8 mouse cellular contexts compared by ENCODE assay signal in genomic region chr7:127346676-127347075, GRCm38 (mm10). TPM values are rescaled to one million over a fixed set of nuclear protein-coding genes. Genes with fewer than 3 reads are reported as not detected.
A peak's percentile ranks its signal among the peaks of the same experiment; 100 is the strongest.
DNase-seq lines count a peak whose midpoint lies in the region; ATAC-seq and TF ChIP-seq lines count a peak whose summit lies in the region.

No protein-coding gene starts in this region.

- H3K79me2 ChIP-seq in heart, adult 2 months (replicated peaks; ENCODE audit: control insufficient read depth, insufficient read depth, low read length), result 0 out of 2 replicates have a peak, but pooled peaks cover 2% of the 10 kb centered on the region

- H3K4me2 ChIP-seq in forebrain, embryonic 16.5 days (ENCODE audit: low read length), result peak overlapping the region; percentile 74

- TF ChIP-seq POLR2A in heart, adult 2 months (IDR thresholded peaks at IDR 0.05; ENCODE audit: insufficient read depth, low read depth, low read length), result no peak

- WGBS in heart, adult 2 months, result 17% methylated on average over 8 of the region's 8 CpGs
- WGBS in forebrain, embryonic 16.5 days, result 15% methylated on average over 8 of the region's 8 CpGs

- no peak for ATAC-seq in forebrain, embryonic 16.5 days
- no peak for ATAC-seq in erythroid progenitor cell, adult 5-6 weeks (replicated peaks; ENCODE audit: low FRiP score, poor library complexity, severe bottlenecking)

- intact Hi-C loops in heart, adult 2 months (cut with DNase I), result loop anchor here (5.0 kb wide), 1 partner anchor 266 kb away; no protein-coding TSS in a partner anchor
- intact Hi-C loops in heart, postnatal 36 days (cut with DNase I), result loop anchor here (10.0 kb wide), 1 partner anchor 842 kb away; the partner anchor contains the start of gene Atxn2l
- intact Hi-C loops in gastrocnemius, postnatal 36 days (cut with DNase I), result loop anchor here (5.0 kb wide), 1 partner anchor 126 kb away; no protein-coding TSS in a partner anchor

- no peaks in the 10 kb centered on the region for H3K9me3 ChIP-seq in forebrain, embryonic 16.5 days (ENCODE audit: control insufficient read depth, low read length)

- H3K4me1 ChIP-seq in heart, adult 2 months (ENCODE audit: control insufficient read depth, insufficient read depth, low read length), result no peaks in the 10 kb centered on the region
- H3K4me1 ChIP-seq in forebrain, embryonic 16.5 days (replicated peaks; ENCODE audit: control insufficient read depth, insufficient read depth, low read length), result peaks cover 14% of the 10 kb centered on the region

- H3K36me3 ChIP-seq in heart, adult 2 months (ENCODE audit: control insufficient read depth, insufficient read depth, low read length), result peaks cover 4% of the 10 kb centered on the region
- H3K36me3 ChIP-seq in forebrain, embryonic 16.5 days (ENCODE audit: control insufficient read depth, insufficient read depth), result peaks cover 2% of the 10 kb centered on the region; the same call in 1 of the 2 replicates

- no peak for DNase-seq in heart, adult 2 months
- DNase-seq in heart, postnatal 36 days, result no peak
- DNase-seq in kidney, postnatal 10 days, result peak; percentile 80
- DNase-seq in lung, postnatal 36 days, result peak; percentile 94
- DNase-seq in thymus, postnatal 4 days, result no peak
- no peak for DNase-seq in gastrocnemius, postnatal 36 days

- no peak for TF ChIP-seq CTCF in heart, adult 2 months (IDR thresholded peaks at IDR 0.05)

- no peak for TF ChIP-seq EP300 in heart, adult 2 months (IDR thresholded peaks at IDR 0.05; ENCODE audit: insufficient read depth, low read depth, low read length)

- H3K27me3 ChIP-seq in heart, adult 2 months (ENCODE audit: control insufficient read depth, insufficient read depth, low read length), result no peaks in the 10 kb centered on the region
- no peaks in the 10 kb centered on the region for H3K27me3 ChIP-seq in forebrain, embryonic 16.5 days (replicated peaks; ENCODE audit: control insufficient read depth, insufficient read depth, low read length)

- H3K4me3 ChIP-seq in heart, adult 2 months, result peak overlapping the region; percentile 96
- H3K4me3 ChIP-seq in forebrain, embryonic 16.5 days (replicated peaks; ENCODE audit: low read length), result no peak overlapping the region

- H3K27ac ChIP-seq in heart, adult 2 months, result peak overlapping the region; percentile 100
- H3K27ac ChIP-seq in forebrain, embryonic 16.5 days (ENCODE audit: low read length), result no peak overlapping the region

- H3K9ac ChIP-seq in heart, adult 2 months (ENCODE audit: low read depth, low read length), result no peak overlapping the region; the same call in 1 of the 2 replicates
- H3K9ac ChIP-seq in forebrain, embryonic 16.5 days (replicated peaks; ENCODE audit: low read depth, low read length), result no peak overlapping the region

RNA-seq across cellular contexts. Expression of gene Zfp768, which starts 1.3 kb away (rescaled TPM):
- 10 to 100 TPM; 36.5 to 37.2 TPM for total RNA-seq in heart, adult 2 months (2021)
- polyA plus RNA-seq in heart, adult 2 months (2012; rRNA removed), result 30.8 and 31.6 TPM in 2 replicates
- total RNA-seq in heart, postnatal 36 days (2021), result 10 to 100 TPM; 34.8 to 35.5 TPM
- polyA plus RNA-seq in forebrain, embryonic 16.5 days (2015; fragmentation: Nextera tagmentation; extraction: Ambion mirVana), result 10.5 and 10.6 TPM in 2 replicates
- 10 to 100 TPM; 29.4 to 30.7 TPM for total RNA-seq in gastrocnemius, postnatal 36 days (2021)
- total RNA-seq in erythroid progenitor cell, adult 5-6 weeks (2015; ENCODE audit: low replicate concordance), result 0.72 TPM in 1 of 2 replicates, not detected in the other
- total RNA-seq in erythroid progenitor cell, adult 5-6 weeks (2017; ENCODE audit: low replicate concordance), result 0.39 and 1.3 TPM in 2 replicates

RNA-seq across cellular contexts. Expression of gene Zfp747, which starts 29.2 kb away (rescaled TPM):
- total RNA-seq in heart, adult 2 months (2021), result 1 to 10 TPM; 4.3 to 5.3 TPM
- 2.9 and 3.9 TPM in 2 replicates for polyA plus RNA-seq in heart, adult 2 months (2012; rRNA removed)
- total RNA-seq in heart, postnatal 36 days (2021), result 1 to 10 TPM; 5.0 to 5.6 TPM
- 8.2 and 9.6 TPM in 2 replicates for polyA plus RNA-seq in forebrain, embryonic 16.5 days (2015; fragmentation: Nextera tagmentation; extraction: Ambion mirVana)
- 1 to 10 TPM; 1.6 to 3.2 TPM for total RNA-seq in gastrocnemius, postnatal 36 days (2021)
- 0.42 TPM in 1 of 2 replicates, not detected in the other for total RNA-seq in erythroid progenitor cell, adult 5-6 weeks (2015; ENCODE audit: low replicate concordance)
- total RNA-seq in erythroid progenitor cell, adult 5-6 weeks (2017; ENCODE audit: low replicate concordance), result 2.4 TPM in 1 of 2 replicates, not detected in the other

RNA-seq across cellular contexts. Expression of gene 9130019O22Rik, which starts 40.3 kb away (rescaled TPM):
- total RNA-seq in heart, adult 2 months (2021), result 1 to 10 TPM; 2.3 to 2.4 TPM
- 1.7 and 2.4 TPM in 2 replicates for polyA plus RNA-seq in heart, adult 2 months (2012; rRNA removed)
- 1 to 10 TPM; 2.2 to 3.2 TPM for total RNA-seq in heart, postnatal 36 days (2021)
- 4.2 and 5.1 TPM in 2 replicates for polyA plus RNA-seq in forebrain, embryonic 16.5 days (2015; fragmentation: Nextera tagmentation; extraction: Ambion mirVana)
- 1 to 10 TPM; 1.3 to 2.0 TPM for total RNA-seq in gastrocnemius, postnatal 36 days (2021)
- 1.1 TPM in 1 of 2 replicates, not detected in the other for total RNA-seq in erythroid progenitor cell, adult 5-6 weeks (2015; ENCODE audit: low replicate concordance)
- total RNA-seq in erythroid progenitor cell, adult 5-6 weeks (2017; ENCODE audit: low replicate concordance), result 0.26 TPM in 1 of 2 replicates, not detected in the other

RNA-seq across cellular contexts. Expression of gene E430018J23Rik, which starts 46.8 kb away (rescaled TPM):
- total RNA-seq in heart, adult 2 months (2021), result 1 to 10 TPM; 3.1 to 4.0 TPM
- 3.1 and 3.5 TPM in 2 replicates for polyA plus RNA-seq in heart, adult 2 months (2012; rRNA removed)
- total RNA-seq in heart, postnatal 36 days (2021), result 1 to 10 TPM; 4.5 to 4.9 TPM
- polyA plus RNA-seq in forebrain, embryonic 16.5 days (2015; fragmentation: Nextera tagmentation; extraction: Ambion mirVana), result 5.3 and 6.3 TPM in 2 replicates
- total RNA-seq in gastrocnemius, postnatal 36 days (2021), result 1 to 10 TPM; 1.3 to 2.6 TPM
- not detected in 2 replicates for total RNA-seq in erythroid progenitor cell, adult 5-6 weeks (2015; ENCODE audit: low replicate concordance)
- not detected in 2 replicates for total RNA-seq in erythroid progenitor cell, adult 5-6 weeks (2017; ENCODE audit: low replicate concordance)

RNA-seq across cellular contexts. Expression of gene Itgal, which starts 50.6 kb away (rescaled TPM):
- 1 to 10 TPM; 1.7 to 2.3 TPM for total RNA-seq in heart, adult 2 months (2021)
- 3.0 and 5.0 TPM in 2 replicates for polyA plus RNA-seq in heart, adult 2 months (2012; rRNA removed)
- total RNA-seq in heart, postnatal 36 days (2021), result 1 to 10 TPM; 1.2 to 1.5 TPM
- polyA plus RNA-seq in forebrain, embryonic 16.5 days (2015; fragmentation: Nextera tagmentation; extraction: Ambion mirVana), result 0.16 and 0.20 TPM in 2 replicates
- under 1 TPM; 0.27 to 0.79 TPM for total RNA-seq in gastrocnemius, postnatal 36 days (2021)
- 14.3 and 18.7 TPM in 2 replicates for total RNA-seq in erythroid progenitor cell, adult 5-6 weeks (2015; ENCODE audit: low replicate concordance)
- 2.1 and 3.9 TPM in 2 replicates for total RNA-seq in erythroid progenitor cell, adult 5-6 weeks (2017; ENCODE audit: low replicate concordance)

Comparison
In these comparisons a context has a peak if more than half of its experiments do, and no peak if none do; other contexts are left out.
1. DNase-seq: peak in kidney, postnatal 10 days (single experiment) and lung, postnatal 36 days (single experiment); none in heart, adult 2 months (0 of 2), heart, postnatal 36 days (0 of 2), thymus, postnatal 4 days (single experiment) and gastrocnemius, postnatal 36 days (0 of 2).
2. RNA of gene Zfp768, which starts 1.3 kb away (total RNA-seq): 36.5 to 37.2 TPM in heart, adult 2 months, 34.8 to 35.5 TPM in heart, postnatal 36 days and 29.4 to 30.7 TPM in gastrocnemius, postnatal 36 days; 0.39 to 1.3 TPM in erythroid progenitor cell, adult 5-6 weeks; every median in the first group is over 10 times any median in the second.